Mouse (Mus musculus): ENCODE results near the gene Ptpra.

Ptpra gene

DNA sequence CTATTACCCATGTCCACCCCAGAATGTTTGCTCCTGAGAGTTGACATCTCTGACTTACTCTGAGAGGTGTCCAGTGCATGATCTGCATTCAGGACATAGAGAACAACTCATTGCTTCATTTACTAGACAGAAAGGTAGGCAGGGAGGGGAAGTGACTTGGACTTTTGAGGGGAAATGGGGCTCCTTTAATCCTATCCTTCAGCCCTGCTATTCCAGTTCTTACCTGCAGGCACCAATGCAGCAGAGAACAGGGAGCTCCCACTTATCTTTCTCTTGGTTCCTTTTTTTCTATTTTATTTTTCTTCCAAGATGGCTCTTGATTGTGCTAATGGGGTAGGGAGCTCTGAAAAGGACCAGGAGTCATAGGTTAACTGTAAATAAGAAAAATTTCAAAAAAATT lies 1.6 kb upstream of the Ptpra start:
- no peak for DNase-seq

GRCm38 (mm10) chr2:130449021-130449793 lies 871 bp upstream of the Ptpra start:
- DNase-seq = peak in 1 of 2 experiments; percentile 15

DNA sequence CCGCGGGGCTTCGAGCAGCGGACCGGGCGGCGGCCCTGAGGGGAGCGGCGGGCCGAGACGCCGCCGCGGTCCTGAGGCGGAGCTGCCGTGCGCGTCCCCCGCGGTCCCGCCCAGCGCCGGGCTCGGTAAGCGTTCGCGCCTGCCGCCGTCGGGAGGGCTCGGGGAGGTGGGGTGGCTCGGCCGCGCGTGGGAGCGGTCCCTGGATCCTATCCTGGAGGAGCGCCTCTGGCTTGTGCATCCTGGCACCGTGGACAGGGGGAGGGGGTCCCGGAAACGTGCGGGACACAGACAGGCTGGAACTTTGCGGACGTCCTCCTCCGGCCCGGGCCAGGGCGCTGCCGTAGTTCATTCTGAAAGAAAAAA lies 337 bp downstream of the Ptpra start:
- peak; percentile 78 to 79 for DNase-seq

- DNase-seq = peak in 1 of 2 experiments; percentile 21
Observed at GRCm38 (mm10) chr2:130451086-130451726, 1.1 kb downstream of the Ptpra start.

DNA sequence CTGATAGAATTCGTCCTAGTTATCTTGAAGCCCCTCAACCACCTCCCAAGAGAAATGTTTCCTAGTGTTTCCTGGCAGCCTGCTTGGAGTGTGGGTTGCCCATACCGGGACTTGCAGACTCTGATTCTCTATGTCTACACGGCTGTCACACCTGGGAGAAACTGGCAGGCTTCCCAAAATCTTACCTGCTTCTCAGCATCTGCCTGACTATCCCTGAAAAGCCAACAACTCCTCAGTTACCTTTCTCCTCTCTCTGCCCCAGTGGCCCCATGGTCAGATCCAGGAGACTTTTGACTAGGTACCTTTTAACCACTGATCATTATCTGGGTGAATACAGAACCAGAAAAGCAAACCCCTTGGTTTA lies 1.6 kb downstream of the Ptpra start:
- DNase-seq = peak; percentile 35 to 49

- no peak for DNase-seq
Observed at GRCm38 (mm10) chr2:130452266-130452665, 2.2 kb downstream of the Ptpra start.

DNA sequence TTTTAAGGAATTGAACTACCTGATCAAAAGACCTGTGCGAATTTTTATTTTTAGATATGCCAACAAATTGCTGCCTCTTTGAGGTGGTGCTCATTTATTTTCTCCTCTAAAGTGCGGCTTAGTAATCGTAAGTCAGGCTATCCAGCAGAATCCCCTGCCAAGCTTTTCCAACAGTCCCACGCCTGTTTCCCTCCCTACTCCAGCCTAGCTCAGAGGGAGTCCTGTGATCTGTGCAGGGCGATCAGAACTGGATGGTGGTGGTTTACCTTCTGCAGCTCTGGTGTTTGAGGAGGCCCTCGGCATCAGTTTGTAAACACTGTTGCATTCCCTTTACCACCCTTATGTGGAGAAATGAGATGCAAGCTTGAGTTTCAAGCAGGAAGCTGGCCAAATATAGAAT lies 3.3 kb downstream of the Ptpra start:
- DNase-seq = peak in 1 of 2 experiments; percentile 24

GRCm38 (mm10) chr2:130454748-130455370 lies 4.8 kb downstream of the Ptpra start:
- DNase-seq = peak; percentile 90 to 93

DNA sequence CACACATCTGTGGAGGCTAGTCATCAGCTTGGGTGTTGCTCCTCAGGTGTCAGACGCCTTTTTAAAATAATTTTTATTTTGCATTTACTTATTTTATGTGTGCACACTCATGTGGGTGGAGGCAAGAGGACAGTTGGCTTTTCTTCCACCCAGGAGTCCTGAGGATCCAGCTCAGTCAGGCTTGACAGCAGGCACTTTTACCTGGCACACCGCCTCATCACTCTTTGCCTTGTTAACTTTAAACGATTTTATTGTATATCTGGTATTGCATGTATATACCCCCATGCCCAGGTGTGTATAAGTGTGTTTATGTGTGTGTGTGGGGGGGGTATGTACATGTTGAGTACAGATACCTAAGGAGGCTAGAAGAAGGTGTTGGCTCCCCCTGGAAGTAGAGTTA lies 7.8 kb downstream of the Ptpra start:
- DNase-seq = peak; percentile 34 to 59

DNA sequence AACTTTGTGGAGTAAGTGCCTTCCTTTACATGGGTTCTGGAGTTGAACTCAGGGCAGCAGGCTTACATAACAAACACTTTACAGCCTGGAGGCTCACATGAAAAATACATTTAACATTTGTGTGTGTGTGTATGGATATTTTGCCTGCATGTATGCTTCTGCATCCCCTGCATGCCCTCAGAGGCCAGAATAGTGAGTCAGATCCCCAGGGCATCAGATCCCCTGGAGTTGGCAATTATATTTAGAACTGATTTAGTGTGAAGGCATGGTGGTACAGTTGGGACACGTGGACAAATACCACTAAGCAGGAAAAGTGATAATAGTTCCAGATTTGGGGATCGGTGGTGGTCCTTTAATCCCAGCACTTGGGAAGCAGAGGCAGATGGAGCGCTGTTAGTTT lies 9.5 kb downstream of the Ptpra start:
- no peak for DNase-seq

- no peak for DNase-seq
Observed at GRCm38 (mm10) chr2:130461287-130462071, 11.4 kb downstream of the Ptpra start.

- DNase-seq = no peak
Observed at GRCm38 (mm10) chr2:130466438-130466837, 16.4 kb downstream of the Ptpra start.

- no peak for DNase-seq
Observed at GRCm38 (mm10) chr2:130469366-130469765, 19.3 kb downstream of the Ptpra start.

- no peak for DNase-seq
Observed at GRCm38 (mm10) chr2:130469935-130470334, 19.9 kb downstream of the Ptpra start.

GRCm38 (mm10) chr2:130472908-130473510 lies 22.9 kb downstream of the Ptpra start:
- no peak for DNase-seq

DNA sequence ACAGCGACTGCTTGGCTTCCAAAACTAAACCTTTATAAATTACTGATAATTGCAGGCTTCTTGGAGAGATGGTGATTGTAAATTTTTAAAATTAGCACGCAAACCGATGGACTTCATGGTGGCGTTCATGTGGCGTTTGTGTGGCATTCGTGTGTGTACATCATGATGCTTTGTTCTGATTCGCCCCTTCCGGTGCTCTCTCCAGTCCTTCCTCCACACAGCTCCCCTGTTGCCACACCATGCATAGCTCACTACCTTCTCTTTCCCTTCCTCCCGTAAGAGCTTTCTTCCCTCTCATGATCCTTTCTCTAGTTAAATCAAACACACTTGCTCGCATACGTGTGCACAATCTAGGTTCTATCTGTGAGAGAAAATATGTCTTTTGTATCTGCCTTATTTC lies 25.7 kb downstream of the Ptpra start:
- no peak for DNase-seq

GRCm38 (mm10) chr2:130476666-130477297 lies 26.7 kb downstream of the Ptpra start:
- DNase-seq = no peak

DNA sequence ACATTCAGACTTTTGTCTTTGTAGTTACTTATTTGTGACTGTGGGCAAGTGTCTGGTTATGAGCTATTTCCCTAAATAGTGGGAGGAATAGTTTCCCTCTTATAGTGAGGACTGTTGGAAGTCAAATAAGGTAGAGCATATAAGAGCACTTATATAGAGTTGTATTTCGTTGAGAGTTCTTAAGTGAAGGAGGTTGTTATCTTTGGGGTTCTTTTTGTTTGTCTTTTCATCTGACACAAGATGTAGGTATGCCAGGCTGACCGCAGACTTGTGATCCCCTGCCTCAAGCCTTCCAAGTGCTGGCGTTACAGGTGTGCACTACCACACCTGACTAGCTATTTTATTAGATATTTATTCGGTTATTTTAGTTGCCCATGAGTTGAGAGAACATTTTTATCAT lies 32.1 kb downstream of the Ptpra start:
- no peak for DNase-seq

DNA sequence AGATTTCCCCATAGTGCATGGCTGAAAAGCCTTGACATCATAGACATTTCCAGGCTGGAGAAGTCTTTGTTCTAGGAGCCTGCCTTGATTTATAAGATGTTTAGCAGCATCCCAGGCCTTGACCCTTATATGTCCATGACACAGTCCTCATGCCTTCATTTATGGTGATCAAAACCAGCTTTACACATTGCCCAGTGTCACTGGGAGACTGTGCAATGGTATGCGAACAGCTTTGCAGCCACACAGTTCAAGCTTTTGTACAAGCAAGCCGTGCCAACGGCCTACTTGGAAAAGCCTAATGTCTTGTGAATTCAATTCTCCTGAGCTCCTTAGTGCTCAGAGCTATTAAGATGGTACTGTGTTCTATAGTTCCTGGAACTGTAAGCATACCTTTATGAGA lies 32.6 kb downstream of the Ptpra start:
- peak in 1 of 2 experiments; percentile 19 for DNase-seq

DNA sequence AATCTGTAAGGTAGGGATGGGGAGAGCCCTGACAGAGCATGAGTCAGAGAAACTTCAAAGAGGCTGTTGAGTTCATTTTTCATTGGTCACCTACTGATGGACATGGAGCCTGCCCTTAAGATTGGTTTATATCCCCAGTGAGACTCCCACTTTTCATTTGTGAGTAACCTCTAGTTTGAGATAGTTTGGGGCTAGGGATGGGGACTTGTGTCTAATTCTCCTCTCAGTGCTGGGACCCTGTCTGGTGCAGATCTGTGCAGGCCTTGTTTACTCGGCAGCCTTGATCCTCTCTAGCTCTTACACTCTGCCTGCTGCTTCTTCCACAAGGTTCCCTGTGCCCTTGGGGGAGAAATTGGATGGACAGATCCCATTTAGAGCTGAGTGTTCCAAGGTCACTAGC lies 34.1 kb downstream of the Ptpra start:
- no peak for DNase-seq

GRCm38 (mm10) chr2:130488002-130488401 lies 37.9 kb downstream of the Ptpra start:
- no peak for DNase-seq

- DNase-seq = no peak
Observed at GRCm38 (mm10) chr2:130488600-130488999, 38.5 kb downstream of the Ptpra start.

All from cerebellum, postnatal 10 days (tissue).